Mouse (Mus musculus): Measurements from ENCODE around the gene Mmp1b. TPM values are rescaled to one million over a fixed set of nuclear protein-coding genes. Genes with fewer than 3 reads are reported as not detected.
"Not testable (repeated sequence)": the region's sequence is repeated elsewhere in the genome, so short reads cannot be mapped to it uniquely, and the experiment has no call there.

Mmp1b gene
- polyA plus RNA-seq (2016; fragmentation: Nextera tagmentation; extraction: Ambion mirVana), result not detected in 2 replicates

DNA sequence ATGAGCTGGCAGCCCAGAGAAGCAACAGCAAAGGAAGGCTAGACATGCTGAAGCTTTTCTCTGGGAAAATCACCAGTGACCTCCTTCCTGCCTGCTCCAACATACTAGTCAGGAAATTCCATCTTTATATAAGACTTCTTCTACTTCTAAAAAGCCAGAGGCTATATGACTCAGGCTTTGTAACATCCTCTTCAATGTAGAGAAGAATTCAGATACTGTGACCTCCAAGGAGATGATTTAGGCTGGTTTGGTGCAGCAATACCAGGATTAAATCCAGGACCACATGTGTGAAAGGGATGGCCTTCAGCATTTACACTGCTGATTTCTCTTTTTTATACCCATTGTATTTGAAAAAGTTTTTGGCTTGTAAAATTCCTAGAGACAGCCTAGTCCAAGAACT, at the start of gene Mmp1b:
TSS of gene Mmp1b (minus strand) at position 101 of the 400 bp plus-strand sequence.
- Histone ChIP-seq H3K27ac (replicated peaks) (no peak within 1 kb of the TSS), H3K4me1 (no peaks in the 10 kb centered on the region), H3K9ac (replicated peaks) (no peak within 1 kb of the TSS), H3K4me3 (no peak within 1 kb of the TSS), H3K9me3 (no peaks in the 10 kb centered on the region), H3K27me3 (no peaks in the 10 kb centered on the region), H3K36me3 (no peaks in the 10 kb centered on the region), H3K4me2 (replicated peaks) (no peak within 1 kb of the TSS)
- ATAC-seq (ENCODE audit: low FRiP score, low read depth), result no peak

DNA sequence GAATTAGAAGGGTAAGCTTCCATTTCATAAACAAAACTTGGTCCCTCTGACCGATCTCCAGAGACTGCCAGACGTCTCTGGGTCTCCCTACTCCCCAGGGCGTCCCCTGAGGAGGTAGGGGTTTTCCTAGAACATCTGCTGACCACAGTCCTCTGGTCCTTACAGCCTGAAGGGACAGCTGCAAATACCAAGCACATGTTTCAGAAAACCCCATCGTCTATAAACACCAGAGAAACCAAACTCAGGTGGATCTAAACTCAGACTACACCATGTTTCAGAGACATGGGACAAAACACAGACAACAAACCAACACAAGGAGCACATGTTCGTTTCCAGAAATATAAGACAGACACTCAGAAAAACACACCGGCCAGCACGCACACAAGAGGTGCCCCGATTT, 8.7 kb upstream of the Mmp1b start:
- ATAC-seq (ENCODE audit: low FRiP score, low read depth); H3K9me3 ChIP-seq; H3K27ac ChIP-seq (replicated peaks); H3K9ac ChIP-seq (replicated peaks); H3K4me2 ChIP-seq (replicated peaks); H3K4me3 ChIP-seq; H3K27me3 ChIP-seq; H3K36me3 ChIP-seq; H3K4me1 ChIP-seq: not testable (repeated sequence)
- 84% methylated on average over 8 of the region's 8 CpGs for WGBS

DNA sequence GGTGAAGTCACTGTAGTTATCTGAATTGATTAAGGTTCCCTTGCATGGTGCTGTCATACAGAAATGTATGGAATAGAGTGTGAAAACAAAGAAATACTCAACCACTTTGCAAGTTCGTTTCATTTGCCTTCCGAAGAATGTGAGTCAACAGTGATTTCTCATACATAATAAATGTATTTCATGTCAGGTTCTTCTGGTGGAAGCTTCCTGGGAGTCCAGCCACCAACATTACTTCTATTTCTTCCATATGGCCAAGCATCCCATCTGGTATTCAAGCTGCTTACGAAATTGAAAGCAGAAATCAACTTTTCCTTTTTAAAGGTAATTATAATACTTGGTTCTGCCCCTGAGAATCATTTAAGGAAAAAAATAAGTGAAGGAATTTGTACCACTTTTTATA, 33.3 kb downstream of the Mmp1b start:
- no peaks in the 10 kb centered on the region for H3K4me1 ChIP-seq
- no peak overlapping the region for H3K4me3 ChIP-seq
- H3K9ac ChIP-seq (replicated peaks), result no peak overlapping the region
- H3K4me2 ChIP-seq (replicated peaks), result no peak overlapping the region
- 89% methylated on average over 3 of the region's 3 CpGs for WGBS
- no peaks in the 10 kb centered on the region for H3K9me3 ChIP-seq
- no peak overlapping the region for H3K27ac ChIP-seq (replicated peaks)
- no peak for ATAC-seq (ENCODE audit: low FRiP score, low read depth)
- H3K27me3 ChIP-seq, result no peaks in the 10 kb centered on the region
- H3K36me3 ChIP-seq, result no peaks in the 10 kb centered on the region

DNA sequence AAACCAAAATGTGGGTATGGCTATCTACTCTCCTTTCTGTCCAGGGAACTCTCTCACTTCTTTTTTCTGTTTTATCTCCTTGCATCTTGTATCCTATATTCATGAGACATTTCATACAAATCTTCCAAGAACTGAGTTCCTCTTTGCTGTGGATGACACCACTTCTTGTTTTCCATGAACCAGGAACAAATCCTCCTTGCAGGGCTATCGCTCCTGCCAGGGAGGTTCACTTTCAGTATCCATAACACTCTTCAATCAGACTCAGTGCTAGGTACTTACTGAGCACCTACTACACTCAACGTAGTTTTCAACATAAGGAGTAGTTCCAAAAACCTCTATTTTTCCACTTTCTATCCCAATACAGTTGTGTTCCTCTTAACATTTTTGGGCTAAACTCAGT, 42.3 kb downstream of the Mmp1b start:
- Histone ChIP-seq H3K36me3 (no peaks in the 10 kb centered on the region), H3K9ac (replicated peaks) (no peak overlapping the region), H3K27me3 (no peaks in the 10 kb centered on the region), H3K27ac (replicated peaks) (no peak overlapping the region), H3K9me3 (no peaks in the 10 kb centered on the region), H3K4me3 (no peak overlapping the region), H3K4me1 (no peaks in the 10 kb centered on the region), H3K4me2 (replicated peaks) (no peak overlapping the region)
- WGBS, result 84% methylated on average over 2 of the region's 2 CpGs
- ATAC-seq (ENCODE audit: low FRiP score, low read depth), result no peak

DNA sequence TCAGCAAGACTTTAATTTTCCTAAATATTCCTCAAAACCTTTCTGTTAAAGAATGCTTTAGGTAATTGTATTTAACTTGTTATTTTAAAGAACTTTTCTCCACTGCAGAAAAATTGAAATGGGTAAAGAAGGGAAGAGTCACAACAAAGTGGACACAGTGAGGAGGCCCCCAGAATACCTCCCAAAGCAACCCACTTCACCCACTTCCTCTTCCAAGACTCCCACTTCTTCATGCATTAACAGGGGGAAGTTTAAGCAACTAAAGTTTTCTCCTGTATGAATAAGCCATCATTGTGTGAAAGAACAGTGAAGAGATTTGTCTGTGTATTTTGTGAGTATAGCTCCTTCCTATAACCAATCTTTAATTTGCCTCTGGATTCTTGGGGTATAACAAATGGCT, 43.7 kb downstream of the Mmp1b start, which contains the start of gene Mmp12:
TSS of gene Mmp12 (plus strand) at position 275 of the 400 bp plus-strand sequence.
- Histone ChIP-seq H3K4me2 (replicated peaks) (no peak within 1 kb of the TSS), H3K4me1 (no peaks in the 10 kb centered on the region), H3K9ac (replicated peaks) (no peak within 1 kb of the TSS), H3K27me3 (no peaks in the 10 kb centered on the region), H3K36me3 (no peaks in the 10 kb centered on the region), H3K9me3 (no peaks in the 10 kb centered on the region), H3K27ac (replicated peaks) (no peak within 1 kb of the TSS), H3K4me3 (no peak within 1 kb of the TSS)
- no peak for ATAC-seq (ENCODE audit: low FRiP score, low read depth)

DNA sequence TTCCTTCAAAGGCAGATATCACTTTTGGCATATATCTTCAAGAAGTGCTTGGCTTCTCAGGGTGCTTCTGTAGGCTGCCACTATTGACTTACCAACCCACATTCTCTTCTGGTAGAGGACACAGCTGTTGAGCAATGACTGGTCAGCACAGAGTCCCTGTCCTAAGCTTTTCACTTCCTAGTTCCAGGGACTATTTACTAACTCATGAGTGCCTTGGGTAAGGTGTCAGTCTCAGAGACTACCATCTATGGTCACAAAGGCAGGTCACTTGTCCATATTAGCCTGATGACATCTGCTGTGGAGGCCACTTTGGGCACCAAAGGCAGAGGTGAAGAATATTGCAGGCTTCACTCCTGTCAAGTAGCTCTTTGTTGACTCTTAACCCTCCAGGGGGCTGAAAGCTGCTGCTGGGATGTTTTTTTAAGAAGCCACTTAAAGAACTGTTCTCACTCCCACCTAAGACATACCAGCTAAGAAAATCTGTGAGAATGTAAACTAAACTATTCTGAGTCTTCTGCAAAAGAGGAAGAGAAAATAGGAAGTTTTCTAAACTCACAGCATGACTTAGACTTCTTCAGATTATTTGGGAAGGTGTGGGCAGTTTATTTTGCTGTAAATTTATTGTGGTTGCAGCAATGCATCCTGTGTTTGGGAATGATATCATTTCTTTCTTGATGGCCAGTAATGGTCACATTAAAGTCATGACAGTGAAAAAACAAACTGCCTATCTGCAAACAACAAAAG, 50.9 kb downstream of the Mmp1b start:
- no peaks in the 10 kb centered on the region for H3K4me1 ChIP-seq
- H3K27me3 ChIP-seq, result no peaks in the 10 kb centered on the region
- H3K4me3 ChIP-seq, result no peak overlapping the region
- no peak overlapping the region for H3K27ac ChIP-seq (replicated peaks)
- H3K9ac ChIP-seq (replicated peaks), result no peak overlapping the region
- no peak for ATAC-seq (ENCODE audit: low FRiP score, low read depth)
- no peak overlapping the region for H3K4me2 ChIP-seq (replicated peaks)
- no peaks in the 10 kb centered on the region for H3K36me3 ChIP-seq
- no peaks in the 10 kb centered on the region for H3K9me3 ChIP-seq

DNA sequence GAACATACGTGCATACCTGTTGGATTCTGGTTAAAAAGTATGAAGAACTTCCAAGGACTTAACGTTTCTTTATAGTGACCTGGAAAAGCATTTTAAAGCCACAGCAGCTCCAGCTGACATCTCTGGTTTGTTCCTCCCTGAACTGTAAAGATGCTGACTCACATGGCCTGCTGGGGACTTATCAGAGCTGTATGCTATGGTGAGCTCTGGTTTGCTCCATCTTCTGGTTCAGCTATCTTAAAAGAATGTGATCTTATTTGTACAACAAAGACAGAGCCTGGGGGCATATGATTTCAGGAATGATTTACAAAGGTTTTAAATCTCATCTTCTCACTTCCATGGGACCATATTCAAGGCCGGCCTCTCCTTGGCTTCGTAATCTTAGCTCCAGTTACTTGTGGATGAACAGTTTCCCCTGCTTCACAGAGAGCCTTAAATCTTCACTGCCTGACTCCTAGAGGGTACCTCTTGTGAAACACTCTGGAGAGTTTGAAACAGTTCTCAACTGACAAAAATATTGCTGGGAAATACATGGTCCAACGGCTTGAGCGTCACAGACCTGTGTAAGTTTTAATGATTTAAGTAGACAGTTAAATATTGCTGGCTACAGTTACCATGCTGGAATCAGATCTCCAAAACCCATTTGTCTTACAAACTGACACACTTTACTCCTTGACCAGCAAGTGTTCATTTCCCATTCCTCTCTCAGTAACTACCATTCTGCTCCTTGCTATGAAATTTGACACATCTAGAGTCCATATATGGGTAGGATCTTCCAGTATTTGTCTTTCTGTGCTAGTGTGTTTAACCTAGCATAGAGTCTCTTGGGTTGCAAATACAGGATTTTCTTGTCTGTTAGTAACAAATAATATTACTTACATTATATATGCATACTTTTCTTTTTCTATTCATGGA, 51.8 kb downstream of the Mmp1b start:
- no peaks in the 10 kb centered on the region for H3K36me3 ChIP-seq
- H3K27ac ChIP-seq (replicated peaks), result no peak overlapping the region
- H3K4me2 ChIP-seq (replicated peaks), result no peak overlapping the region
- no peak overlapping the region for H3K9ac ChIP-seq (replicated peaks)
- no peaks in the 10 kb centered on the region for H3K9me3 ChIP-seq
- ATAC-seq (ENCODE audit: low FRiP score, low read depth), result no peak
- H3K27me3 ChIP-seq, result no peaks in the 10 kb centered on the region
- H3K4me1 ChIP-seq, result no peaks in the 10 kb centered on the region
- WGBS, result 90% methylated on average over 5 of the region's 6 CpGs
- H3K4me3 ChIP-seq, result no peak overlapping the region

DNA sequence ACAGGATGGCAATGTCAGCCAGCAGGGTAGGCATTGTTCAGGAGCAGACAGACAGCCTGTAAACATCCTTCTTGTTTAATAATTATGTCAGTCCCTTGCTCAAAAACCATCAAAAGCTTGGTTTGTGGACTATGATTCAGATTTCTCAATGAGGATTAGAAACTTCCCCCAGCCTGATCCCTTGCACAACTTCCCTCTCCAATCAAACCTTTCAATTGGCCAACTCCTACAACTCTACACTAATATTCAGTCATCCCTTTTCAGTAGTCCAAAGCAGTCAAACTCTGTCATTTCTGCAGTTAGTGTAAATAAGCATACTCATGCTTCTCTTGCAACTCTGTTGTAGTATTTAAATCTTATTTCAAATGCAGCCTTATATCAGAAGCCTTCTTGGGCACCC, 56.0 kb downstream of the Mmp1b start:
- Histone ChIP-seq H3K36me3 (no peaks in the 10 kb centered on the region), H3K27ac (replicated peaks) (no peak overlapping the region), H3K9me3 (no peaks in the 10 kb centered on the region), H3K4me3 (no peak overlapping the region), H3K9ac (replicated peaks) (no peak overlapping the region), H3K4me2 (replicated peaks) (no peak overlapping the region), H3K4me1 (no peaks in the 10 kb centered on the region), H3K27me3 (no peaks in the 10 kb centered on the region)
- no peak for ATAC-seq (ENCODE audit: low FRiP score, low read depth)

Other genes with a start within 250 kb of the Mmp1b start
- gene Dync2h1, start 203.6 kb downstream of the Mmp1b start, polyA plus RNA-seq (2016; fragmentation: Nextera tagmentation; extraction: Ambion mirVana), result 29.4 and 31.9 TPM in 2 replicates
- 140 and 142 TPM in 2 replicates for gene Dcun1d5, start 203.5 kb downstream of the Mmp1b start, polyA plus RNA-seq (2016; fragmentation: Nextera tagmentation; extraction: Ambion mirVana)
- not detected in 2 replicates for gene Mmp13, start 115.5 kb downstream of the Mmp1b start, polyA plus RNA-seq (2016; fragmentation: Nextera tagmentation; extraction: Ambion mirVana)
- gene Mmp12, start 43.7 kb downstream of the Mmp1b start, polyA plus RNA-seq (2016; fragmentation: Nextera tagmentation; extraction: Ambion mirVana), result not detected in 2 replicates
- not detected in 2 replicates for gene Mmp3, start 57.8 kb upstream of the Mmp1b start, polyA plus RNA-seq (2016; fragmentation: Nextera tagmentation; extraction: Ambion mirVana)
- not detected in 2 replicates for gene Mmp10, start 114.3 kb upstream of the Mmp1b start, polyA plus RNA-seq (2016; fragmentation: Nextera tagmentation; extraction: Ambion mirVana)
- gene Mmp8, start 170.4 kb upstream of the Mmp1b start, polyA plus RNA-seq (2016; fragmentation: Nextera tagmentation; extraction: Ambion mirVana), result 0.21 TPM in 1 of 2 replicates, not detected in the other
- gene Mmp27, start 183.3 kb upstream of the Mmp1b start, polyA plus RNA-seq (2016; fragmentation: Nextera tagmentation; extraction: Ambion mirVana), result not detected in 2 replicates
- gene Mmp20, start 240.2 kb upstream of the Mmp1b start, polyA plus RNA-seq (2016; fragmentation: Nextera tagmentation; extraction: Ambion mirVana), result not detected in 2 replicates

Measured in midbrain, embryonic 12.5 days (tissue).